Mouse (Mus musculus) effector memory CD4-positive, alpha-beta T cell, adult 5 months (primary cell): ENCODE results near the gene Srsf5. TPM values are rescaled to one million over a fixed set of nuclear protein-coding genes. Genes with fewer than 3 reads are reported as not detected.

Experiments
- polyA plus RNA-seq: library from polyadenylated mRNA; unstranded; fragments of 100-300 nt; shearing (Covaris generic); gene quantifications from one replicate; pipeline ENCODE4 v1.2.1, GENCODE M21; 2017

The Srsf5 gene
- 1,049 TPM for polyA plus RNA-seq

GRCm38 (mm10) chr12:80945334-80945995, at the start of gene Srsf5:
Gene Srsf5 (plus strand): TSS chr12:80945504.

GRCm38 (mm10) chr12:80968605-80969004, 23.3 kb downstream of the Srsf5 start, which contains the start of gene Slc10a1:
Gene Slc10a1 (minus strand): TSS chr12:80968705.

Other genes with a start within 250 kb of the Srsf5 start
- gene Ccdc177, start 184.8 kb upstream of the Srsf5 start, polyA plus RNA-seq = not detected
- 176 TPM for gene Susd6, start 155.0 kb upstream of the Srsf5 start, polyA plus RNA-seq
- gene Slc10a1, start 23.2 kb downstream of the Srsf5 start, polyA plus RNA-seq = 1.9 TPM
- 0.32 TPM for gene Smoc1, start 81.3 kb downstream of the Srsf5 start, polyA plus RNA-seq